Mouse (Mus musculus): ENCODE measurements around the gene Ranbp2.

DNA sequence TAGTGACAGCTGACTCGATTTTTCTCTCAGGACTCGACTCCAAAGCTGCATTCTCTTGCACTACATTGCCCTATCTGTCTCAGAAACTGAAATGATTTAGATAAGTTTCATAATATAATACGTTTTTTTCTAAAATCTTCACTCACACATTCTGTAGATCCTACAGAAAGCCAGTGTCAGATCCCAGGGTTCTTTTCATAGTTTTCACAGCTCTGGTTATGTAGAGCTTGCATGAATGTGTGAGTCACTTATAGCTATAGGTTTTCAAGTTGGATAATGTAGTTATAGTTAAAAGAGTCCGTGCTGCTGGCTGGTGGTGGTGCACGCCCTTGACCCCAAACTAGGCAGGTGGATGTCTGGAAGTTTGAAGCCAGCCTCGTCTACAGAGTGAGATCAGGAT, 42.1 kb upstream of the Ranbp2 start:
- TF ChIP-seq POLR2A (IDR thresholded peaks at IDR 0.05; ENCODE audit: insufficient read depth, low read depth, low read length) (no peak), CTCF (IDR thresholded peaks at IDR 0.05) (no peak)

All from heart, adult 2 months (tissue).